Mouse (Mus musculus) midbrain, embryonic 16.5 days (tissue): ENCODE results near the gene Cfap97d1. TPM values are rescaled to one million over a fixed set of nuclear protein-coding genes. Genes with fewer than 3 reads are reported as not detected.

ENCODE experiments used
- ATAC-seq: fragments of 200-750 bp; cut with Nextera tagmentation; 2 replicates; pipeline ENCODE4 v1.8.0; 2017; ENCODE audit warnings: moderate TSS enrichment
- H3K27ac ChIP-seq: fragments of 300-500 bp; sonication (generic); 2 replicates; pipeline ENCODE4 v1.5.1; 2014; ENCODE audit warnings: mild to moderate bottlenecking, low read length, mixed read lengths
- H3K27me3 ChIP-seq: fragments of 300-500 bp; sonication (generic); 2 replicates; pipeline ENCODE4 v1.6.1; 2014; ENCODE audit warnings: low read depth, low read length, mixed read lengths; ENCODE audit not compliant: control insufficient read depth, insufficient read depth
- H3K36me3 ChIP-seq: fragments of 300-500 bp; sonication (generic); 2 replicates; pipeline ENCODE4 v1.6.1; 2014; ENCODE audit warnings: mild to moderate bottlenecking, low read length, moderate library complexity, mixed read lengths; ENCODE audit not compliant: control insufficient read depth, insufficient read depth
- H3K4me1 ChIP-seq: fragments of 300-500 bp; sonication (generic); 2 replicates; pipeline ENCODE4 v1.6.1; 2014; ENCODE audit warnings: mild to moderate bottlenecking, low read length, mixed read lengths; ENCODE audit not compliant: control insufficient read depth, insufficient read depth
- H3K4me2 ChIP-seq: fragments of 300-500 bp; sonication (generic); 2 replicates; pipeline ENCODE4 v1.6.1; 2014; ENCODE audit warnings: mild to moderate bottlenecking, low read length, mixed read lengths
- H3K4me3 ChIP-seq: fragments of 300-500 bp; sonication (generic); 2 replicates; pipeline ENCODE4 v1.5.1; 2014; ENCODE audit warnings: low read depth, mild to moderate bottlenecking, low read length, moderate library complexity, mixed read lengths
- H3K9ac ChIP-seq: fragments of 300-500 bp; sonication (generic); 2 replicates; pipeline ENCODE4 v1.6.1; 2014; ENCODE audit warnings: low read depth, low read length, mixed read lengths
- H3K9me3 ChIP-seq: fragments of 300-500 bp; sonication (generic); replicated peaks from 2 replicates; pipeline ENCODE4 v1.6.1; 2014; ENCODE audit warnings: mild to moderate bottlenecking, low read length, mixed read lengths; ENCODE audit not compliant: control insufficient read depth, poor library complexity, severe bottlenecking
- WGBS: fragments of 180-500 bp; shearing (Covaris S2); extraction: QIAGEN DNeasy Blood & Tissue Kit; methylation state at CpG from one replicate; pipeline ENCODE4 v1.1.7; 2014; 5-methylcytosine and 5-hydroxymethylcytosine counted together
- polyA plus RNA-seq: library from polyadenylated mRNA; unstranded; fragments of >200 nt; fragmentation: Nextera tagmentation; extraction: Ambion mirVana; gene quantifications from 2 replicates; pipeline ENCODE4 v1.2.1, GENCODE M21; 2015

The Cfap97d1 gene
- polyA plus RNA-seq, 1 experiment from 2014 or later = not detected

DNA sequence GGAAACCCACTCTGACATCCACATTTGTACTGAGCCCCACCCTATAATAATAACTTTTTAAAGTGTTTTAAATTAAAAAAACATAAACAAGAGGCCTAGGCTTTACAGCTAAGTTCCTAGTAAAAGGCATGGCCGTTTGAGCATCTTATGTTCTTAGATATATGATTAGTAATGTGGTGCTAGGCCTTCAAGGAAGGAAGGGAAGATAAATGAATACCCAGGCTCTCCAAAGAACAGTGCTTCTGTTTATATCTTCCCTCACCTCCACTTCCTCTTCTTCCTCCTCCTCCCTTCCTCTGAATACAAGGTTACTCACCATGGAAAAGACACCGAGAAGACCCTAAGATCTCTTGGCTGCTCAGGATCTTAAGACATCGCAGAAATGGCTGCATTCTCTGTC is 7.7 kb downstream of the Cfap97d1 start:
- no peak overlapping the region for H3K4me3 ChIP-seq
- no peaks in the 10 kb centered on the region for H3K4me1 ChIP-seq
- no peak overlapping the region for H3K27ac ChIP-seq
- no peak overlapping the region for H3K9ac ChIP-seq
- H3K36me3 ChIP-seq = peaks cover 3% of the 10 kb centered on the region; the same call in 1 of the 2 replicates
- WGBS = 82% methylated on average over 3 of the region's 3 CpGs
- H3K4me2 ChIP-seq = no peak overlapping the region
- H3K27me3 ChIP-seq = no peaks in the 10 kb centered on the region
- ATAC-seq = no peak
- H3K9me3 ChIP-seq = no peaks in the 10 kb centered on the region

- Histone ChIP-seq H3K4me3 (no peak overlapping the region), H3K27ac (no peak overlapping the region), H3K36me3 (peaks cover 3% of the 10 kb centered on the region), H3K4me1 (no peaks in the 10 kb centered on the region), H3K27me3 (no peaks in the 10 kb centered on the region), H3K4me2 (no peak overlapping the region), H3K9me3 (no peaks in the 10 kb centered on the region), H3K9ac (no peak overlapping the region)
- no peak for ATAC-seq
- 89% methylated on average over 7 of the region's 7 CpGs for WGBS
Measured at GRCm38 (mm10) chr11:101992411-101992810, 8.3 kb downstream of the Cfap97d1 start.

DNA sequence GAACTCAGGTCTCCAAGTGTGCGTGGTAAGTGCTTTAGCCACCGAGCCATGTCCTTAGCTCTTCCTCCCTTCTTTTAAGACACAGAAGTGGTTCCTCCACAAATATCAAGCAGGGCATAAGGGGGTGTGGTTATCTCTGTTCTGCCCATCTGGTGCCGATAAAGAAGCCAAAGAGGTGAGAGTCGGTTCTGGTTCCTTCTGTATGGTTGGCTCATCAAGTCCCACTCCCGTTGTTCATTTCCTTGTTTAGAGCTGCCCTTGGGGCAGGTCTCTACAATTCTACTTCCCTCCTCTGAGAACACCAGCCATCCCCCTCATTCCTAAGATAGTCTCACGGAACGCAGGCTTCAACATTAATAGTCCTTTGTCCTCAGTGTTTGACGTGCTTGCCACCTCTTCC is 10.0 kb downstream of the Cfap97d1 start:
- ATAC-seq = no peak
- H3K9ac ChIP-seq = no peak overlapping the region
- H3K4me3 ChIP-seq = no peak overlapping the region
- no peaks in the 10 kb centered on the region for H3K9me3 ChIP-seq
- H3K4me2 ChIP-seq = no peak overlapping the region
- WGBS = 84% methylated on average over 8 of the region's 8 CpGs
- H3K36me3 ChIP-seq = peaks cover 3% of the 10 kb centered on the region
- no peaks in the 10 kb centered on the region for H3K27me3 ChIP-seq
- H3K27ac ChIP-seq = no peak overlapping the region
- no peaks in the 10 kb centered on the region for H3K4me1 ChIP-seq

DNA sequence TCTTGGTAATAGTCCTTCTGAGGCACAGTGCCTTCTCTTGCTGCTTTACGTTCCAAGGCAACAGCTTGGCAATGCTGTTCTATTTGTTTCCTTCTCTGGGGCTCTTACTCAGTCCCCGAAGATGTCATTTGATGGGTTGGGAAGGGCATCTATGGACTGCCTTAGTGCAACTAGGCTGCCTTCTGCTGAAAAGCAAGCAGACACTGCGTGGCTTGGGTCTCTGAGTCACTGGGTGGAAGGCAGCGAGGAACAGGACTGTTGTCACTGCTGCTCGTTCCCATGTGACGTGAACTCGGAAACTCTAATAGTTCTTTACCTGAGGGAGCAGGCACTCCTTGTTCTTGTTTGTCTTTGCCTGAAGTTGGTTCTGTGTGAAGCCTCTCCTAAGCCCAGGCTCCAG is 11.9 kb downstream of the Cfap97d1 start:
- WGBS = 97% methylated on average over 7 of the region's 7 CpGs
- Histone ChIP-seq H3K27me3 (no peaks in the 10 kb centered on the region), H3K4me3 (no peak overlapping the region), H3K36me3 (peaks cover 3% of the 10 kb centered on the region), H3K4me1 (no peaks in the 10 kb centered on the region), H3K9me3 (no peaks in the 10 kb centered on the region), H3K4me2 (no peak overlapping the region), H3K9ac (no peak overlapping the region), H3K27ac (no peak overlapping the region)
- ATAC-seq = no peak

GRCm38 (mm10) chr11:101998258-101998657 is 14.2 kb downstream of the Cfap97d1 start:
- Histone ChIP-seq H3K9ac (no peak overlapping the region), H3K4me1 (no peaks in the 10 kb centered on the region), H3K9me3 (no peaks in the 10 kb centered on the region), H3K27ac (no peak overlapping the region), H3K36me3 (peaks cover 3% of the 10 kb centered on the region), H3K4me3 (no peak overlapping the region), H3K4me2 (no peak overlapping the region), H3K27me3 (no peaks in the 10 kb centered on the region)
- 56% methylated on average over 5 of the region's 5 CpGs for WGBS
- no peak for ATAC-seq

DNA sequence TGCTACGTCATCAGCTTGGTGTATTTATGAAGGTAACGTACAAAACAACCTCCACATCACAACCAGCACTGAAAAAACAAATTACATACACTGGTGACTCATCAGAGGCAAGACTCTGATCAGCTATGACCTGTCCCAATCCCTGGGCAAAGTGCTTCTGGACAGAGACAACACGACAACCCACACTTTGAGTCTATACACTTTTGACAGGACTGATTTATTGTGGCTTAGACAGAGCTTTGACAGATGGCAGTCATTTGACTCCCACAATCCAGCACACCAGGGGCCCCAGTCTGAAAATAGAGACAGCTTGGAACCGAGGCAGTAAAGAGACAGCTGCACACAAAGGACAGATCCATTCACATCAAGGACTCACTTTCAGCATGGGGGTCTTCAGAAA is 15.4 kb downstream of the Cfap97d1 start:
- Histone ChIP-seq H3K4me2 (no peak overlapping the region), H3K4me3 (no peak overlapping the region), H3K36me3 (peaks cover 6% of the 10 kb centered on the region), H3K27me3 (no peaks in the 10 kb centered on the region), H3K4me1 (no peaks in the 10 kb centered on the region), H3K9me3 (no peaks in the 10 kb centered on the region), H3K27ac (no peak overlapping the region), H3K9ac (no peak overlapping the region)
- 55% methylated on average over 4 of the region's 4 CpGs for WGBS
- no peak for ATAC-seq

DNA sequence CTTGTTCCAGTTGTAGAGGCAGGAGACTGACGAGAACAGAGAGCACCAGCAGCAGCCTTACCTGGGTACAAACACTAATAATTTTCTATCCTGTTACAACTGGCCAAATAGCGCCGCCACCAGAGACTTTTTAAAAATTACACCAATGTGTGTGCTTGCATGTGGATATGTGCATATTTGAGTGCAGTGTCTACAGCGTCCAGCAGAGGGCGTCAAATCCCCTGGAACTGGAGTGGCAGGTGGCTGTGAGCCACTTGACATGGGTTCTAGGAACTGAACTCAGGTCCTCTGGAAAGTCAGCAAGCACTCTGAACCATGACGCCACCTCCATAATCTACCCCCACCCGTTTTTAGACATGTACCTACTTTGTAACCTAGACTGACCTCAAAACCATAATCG is 20.2 kb downstream of the Cfap97d1 start:
- Histone ChIP-seq H3K27me3 (no peaks in the 10 kb centered on the region), H3K9me3 (no peaks in the 10 kb centered on the region), H3K4me3 (no peak overlapping the region), H3K27ac (no peak overlapping the region), H3K4me2 (no peak overlapping the region), H3K4me1 (no peaks in the 10 kb centered on the region), H3K9ac (no peak overlapping the region), H3K36me3 (peaks cover 16% of the 10 kb centered on the region)
- 90% methylated on average over 8 of the region's 8 CpGs for WGBS
- ATAC-seq = no peak

GRCm38 (mm10) chr11:102006271-102006670 is 22.2 kb downstream of the Cfap97d1 start:
- Histone ChIP-seq H3K4me1 (no peaks in the 10 kb centered on the region), H3K27me3 (no peaks in the 10 kb centered on the region), H3K9me3 (no peaks in the 10 kb centered on the region), H3K27ac (no peak overlapping the region), H3K4me2 (no peak overlapping the region), H3K36me3 (peaks cover 20% of the 10 kb centered on the region), H3K4me3 (no peak overlapping the region), H3K9ac (no peak overlapping the region)
- ATAC-seq = no peak
- WGBS = 46% methylated on average over 9 of the region's 9 CpGs

DNA sequence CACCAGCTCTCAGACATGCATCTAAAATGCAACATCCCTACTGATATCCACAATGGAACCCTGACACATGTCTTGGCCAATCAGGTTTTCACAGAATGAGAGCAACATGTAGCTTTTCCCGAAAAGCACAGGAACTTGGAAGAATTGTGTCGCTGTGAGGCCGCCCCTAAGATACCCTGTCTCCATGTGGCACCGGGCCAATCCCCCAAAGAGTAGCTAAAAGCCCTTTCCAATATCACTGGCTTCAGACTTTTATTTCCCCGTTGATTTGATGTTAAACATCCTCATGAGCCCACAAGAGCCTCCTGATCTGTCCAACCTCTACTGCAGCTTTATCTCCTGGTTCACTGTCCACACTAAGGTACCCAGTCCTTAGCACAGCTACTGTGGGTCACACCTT is 22.6 kb downstream of the Cfap97d1 start:
- WGBS = 59% methylated on average over 5 of the region's 5 CpGs
- no peak overlapping the region for H3K9ac ChIP-seq
- H3K9me3 ChIP-seq = no peaks in the 10 kb centered on the region
- no peaks in the 10 kb centered on the region for H3K4me1 ChIP-seq
- no peak overlapping the region for H3K27ac ChIP-seq
- H3K4me2 ChIP-seq = no peak overlapping the region
- no peak for ATAC-seq
- H3K36me3 ChIP-seq = peaks cover 24% of the 10 kb centered on the region
- no peaks in the 10 kb centered on the region for H3K27me3 ChIP-seq
- no peak overlapping the region for H3K4me3 ChIP-seq

DNA sequence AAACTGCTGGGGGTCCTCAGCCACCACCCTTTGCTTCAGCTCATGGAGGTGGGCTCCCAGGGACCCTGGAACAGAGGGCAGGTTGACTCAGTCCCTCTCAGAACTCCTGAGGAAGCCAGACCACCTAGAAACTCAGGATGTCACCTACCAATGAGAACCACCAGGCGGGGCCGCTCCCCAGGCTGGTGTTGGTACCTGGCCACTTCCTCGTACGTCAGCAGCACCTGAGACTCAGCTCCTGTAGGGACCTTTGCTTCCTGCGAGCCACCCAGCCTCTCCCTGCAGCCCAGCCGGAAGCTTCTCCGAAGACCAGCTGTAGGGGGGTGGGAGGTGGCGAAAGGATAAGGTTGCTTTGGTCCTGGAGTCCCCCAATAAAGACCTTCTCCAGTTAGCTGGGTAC is 24.3 kb downstream of the Cfap97d1 start:
- Histone ChIP-seq H3K27me3 (no peaks in the 10 kb centered on the region), H3K36me3 (peaks cover 29% of the 10 kb centered on the region), H3K27ac (no peak overlapping the region), H3K9ac (no peak overlapping the region), H3K4me1 (no peaks in the 10 kb centered on the region), H3K4me3 (no peak overlapping the region), H3K4me2 (no peak overlapping the region), H3K9me3 (no peaks in the 10 kb centered on the region)
- 97% methylated on average over 8 of the region's 8 CpGs for WGBS
- ATAC-seq = no peak
